Mouse (Mus musculus) CD4-positive, CD25-positive, alpha-beta regulatory T cell, adult 2 months (primary cell): ENCODE measurements around the gene 1700020N01Rik.

Source experiments
- DNase-seq: peaks from one replicate; pipeline ENCODE4 v3.0.0-alpha.2; 2012; ENCODE audit warnings: low read depth, low spot score

The 1700020N01Rik gene

DNA sequence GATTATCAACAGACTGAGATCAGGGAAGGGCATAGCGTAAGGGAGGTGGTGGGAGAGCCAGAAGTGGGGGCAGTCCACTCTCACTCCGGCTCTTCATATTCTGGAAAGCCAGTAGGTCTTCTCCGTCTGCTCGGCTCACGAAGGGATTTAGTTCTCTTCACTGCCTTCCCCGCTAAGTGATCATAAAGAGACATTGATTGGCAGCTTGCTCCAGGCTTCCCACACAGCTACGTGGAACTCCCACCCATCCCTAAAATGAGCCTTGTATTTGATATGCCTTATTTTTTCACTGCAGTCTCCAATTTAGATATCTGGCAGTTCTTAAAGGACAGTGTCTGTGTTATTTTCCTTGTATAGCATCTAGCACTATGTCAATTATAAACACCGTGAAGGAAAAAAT lies 11.5 kb downstream of the 1700020N01Rik start:
- no peak for DNase-seq

DNA sequence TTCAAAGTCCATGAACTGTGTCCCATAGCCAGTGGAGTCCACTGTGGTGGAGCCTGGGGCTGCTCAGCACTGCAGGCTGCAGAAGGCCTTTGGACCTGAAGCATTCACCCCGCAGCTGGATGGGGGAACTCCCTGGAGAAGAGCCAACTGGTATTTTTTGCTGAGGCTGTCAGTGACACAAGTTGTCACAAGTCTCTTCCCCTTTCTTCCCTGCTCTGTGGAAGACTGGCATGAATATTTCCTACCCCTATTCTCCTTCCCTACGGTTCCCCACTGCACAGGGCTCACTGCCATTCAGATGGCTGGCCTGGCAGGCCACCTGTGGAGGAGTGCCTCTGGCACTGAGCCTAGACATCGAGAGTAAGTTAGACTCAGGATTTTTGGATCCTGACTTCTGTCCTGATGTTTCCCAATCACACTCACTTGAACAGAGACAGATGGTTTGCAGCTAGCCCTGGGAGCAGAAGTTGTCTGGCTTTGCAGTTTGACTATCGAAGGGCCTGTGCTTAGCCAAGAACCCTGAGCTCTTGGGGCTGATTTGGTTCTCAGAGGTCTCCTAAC lies 12.1 kb downstream of the 1700020N01Rik start:
- DNase-seq, result no peak

DNA sequence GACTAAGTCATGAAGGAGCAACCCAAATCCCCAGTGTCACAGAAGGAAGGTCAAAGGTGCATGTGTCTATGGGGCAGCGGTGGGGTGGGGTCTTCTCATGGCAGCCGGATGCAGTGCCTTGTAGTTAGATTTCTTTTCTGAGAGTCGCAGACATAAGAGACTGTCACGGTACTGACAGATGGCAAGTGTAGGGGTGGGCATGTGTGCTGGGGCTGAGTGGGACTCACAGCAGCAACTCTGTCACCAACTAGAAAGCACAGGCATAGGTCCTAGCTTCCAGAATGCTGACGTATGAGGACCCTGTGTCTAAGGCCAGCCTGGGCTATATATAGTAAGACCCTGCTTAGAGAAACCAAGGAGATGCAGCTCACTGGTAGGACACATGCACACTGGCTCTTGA lies 12.7 kb downstream of the 1700020N01Rik start:
- no peak for DNase-seq

DNA sequence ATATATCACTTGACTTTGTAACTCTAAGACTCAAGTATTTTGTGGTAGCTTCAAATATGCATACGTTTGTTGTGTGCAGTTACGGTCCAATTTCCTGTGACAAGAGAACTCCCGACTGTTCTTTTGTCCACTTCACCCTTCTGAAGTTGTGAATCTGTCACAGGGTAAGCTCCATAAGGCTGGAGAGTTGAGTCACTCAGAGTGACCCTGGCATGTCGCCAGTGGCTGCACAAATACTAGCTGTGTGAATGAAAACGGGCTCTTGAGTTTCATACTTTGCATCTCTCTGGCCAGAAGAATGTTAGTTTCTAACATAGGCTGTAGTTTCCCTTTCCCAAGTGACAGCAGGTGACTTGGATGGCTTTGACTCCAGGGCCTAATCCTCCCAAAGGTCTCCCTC lies 14.0 kb downstream of the 1700020N01Rik start:
- DNase-seq, result no peak

DNA sequence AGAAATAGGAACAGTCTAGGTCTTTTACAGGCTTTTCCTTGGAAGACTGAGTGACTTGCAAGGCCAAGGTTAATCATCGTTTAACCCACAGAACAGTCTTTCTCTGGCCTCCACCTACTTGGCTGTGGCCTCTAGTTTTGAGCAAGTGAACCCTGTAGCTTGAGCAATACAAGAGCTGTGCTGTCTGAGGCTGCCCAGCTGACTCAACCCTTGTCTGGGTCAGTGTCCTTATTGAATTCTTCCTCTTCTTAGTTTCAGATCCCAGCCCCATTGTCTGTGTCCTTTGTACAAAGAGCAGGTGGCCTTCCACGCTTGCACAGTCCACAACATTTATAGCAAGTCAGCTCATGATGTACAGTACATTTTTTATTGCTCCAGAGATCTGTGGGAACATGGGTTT lies 16.6 kb downstream of the 1700020N01Rik start:
- DNase-seq, result no peak

DNA sequence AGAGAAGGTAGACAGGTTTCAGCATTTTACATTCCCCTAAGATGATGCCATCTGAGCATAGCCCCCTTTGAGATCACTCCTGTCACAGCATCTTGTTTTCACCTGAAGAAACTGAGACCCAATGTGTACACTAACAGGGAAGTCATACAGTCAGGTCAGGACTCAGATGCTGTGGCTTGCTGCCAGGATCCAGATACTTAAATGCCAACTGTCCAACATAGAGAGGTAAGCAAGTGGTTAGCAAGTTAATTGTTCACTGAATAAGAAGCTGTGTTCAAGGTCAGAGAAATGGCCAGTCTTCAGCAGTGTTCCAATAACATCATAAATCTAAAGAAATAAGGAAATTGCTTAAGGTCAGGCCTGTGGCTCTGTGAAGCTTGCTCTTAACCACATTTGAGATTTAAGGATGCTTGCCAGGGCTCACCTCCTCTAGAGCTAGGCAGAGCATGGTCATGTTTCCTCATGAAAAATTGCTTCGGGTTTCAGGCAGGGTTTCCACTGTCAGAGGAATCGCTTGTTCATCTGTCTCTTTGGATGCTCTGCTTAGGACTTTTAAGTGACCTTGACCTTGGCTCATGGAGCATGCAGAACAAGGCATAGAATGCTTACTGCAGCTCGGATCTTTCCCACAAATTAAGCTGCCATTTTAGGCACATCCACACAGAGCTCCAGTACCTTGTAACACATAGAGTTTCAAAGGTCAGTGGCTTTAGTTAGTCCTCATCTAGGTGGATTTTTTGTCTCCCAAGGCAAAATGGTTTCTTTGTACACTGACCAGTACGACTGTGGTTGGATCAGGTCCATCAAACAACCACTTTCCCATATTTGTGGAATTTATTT lies 20.3 kb downstream of the 1700020N01Rik start:
- DNase-seq, result no peak

DNA sequence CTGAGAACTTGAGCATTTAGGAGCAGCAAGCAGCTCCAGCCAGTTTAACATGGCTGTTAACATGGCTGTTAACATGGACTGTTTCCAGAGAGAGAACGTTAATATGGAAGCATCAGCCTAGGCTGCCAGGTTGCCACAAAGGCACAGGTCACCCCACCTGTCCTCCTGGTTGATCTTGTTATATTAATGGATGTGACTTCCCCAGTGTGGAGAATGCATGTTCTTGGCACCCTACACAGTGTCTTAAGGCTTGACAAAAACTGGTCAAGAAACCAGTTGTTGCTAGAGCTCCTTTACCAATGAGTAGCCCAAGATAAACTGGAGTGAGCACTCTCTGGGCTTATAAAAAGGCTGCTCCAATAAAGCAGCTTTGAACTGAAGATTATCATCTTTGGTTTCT lies 21.6 kb downstream of the 1700020N01Rik start:
- DNase-seq, result no peak

DNA sequence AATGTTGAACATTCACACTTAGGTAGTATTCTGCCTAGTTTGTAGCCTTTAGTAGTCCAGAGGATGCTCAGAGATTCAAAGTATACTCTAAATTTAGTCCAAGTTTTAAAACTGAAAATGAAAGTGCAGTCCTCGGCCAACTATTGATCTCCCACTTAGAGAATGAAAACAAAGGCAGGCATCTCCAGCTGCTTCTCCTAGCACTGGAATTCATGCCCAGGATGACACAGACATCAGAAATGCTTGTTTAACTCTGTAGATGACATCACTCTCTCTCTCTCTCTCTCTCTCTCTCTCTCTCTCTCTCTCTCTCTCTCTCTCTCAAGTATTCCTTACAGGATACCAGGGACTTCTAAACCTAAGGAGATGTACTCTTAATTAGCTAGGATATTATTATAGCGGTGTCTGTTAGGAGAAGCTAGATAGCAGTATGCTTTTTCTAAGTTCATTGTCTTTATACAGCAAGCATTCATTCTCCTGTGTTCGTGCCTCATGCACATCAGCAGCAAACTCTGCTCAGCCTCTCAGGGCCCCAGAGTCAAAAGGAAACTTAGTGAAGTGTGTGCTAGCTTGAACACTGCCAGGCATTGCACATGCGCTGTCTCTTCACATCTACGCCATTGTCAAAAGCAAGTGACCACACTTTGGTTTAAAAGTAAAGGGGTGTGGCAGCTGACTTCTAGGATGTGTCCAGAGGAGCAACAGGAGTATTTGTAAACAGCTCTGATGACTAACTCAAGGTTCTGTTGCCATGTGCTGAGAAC lies 26.0 kb downstream of the 1700020N01Rik start:
- peak; percentile 48 for DNase-seq

DNA sequence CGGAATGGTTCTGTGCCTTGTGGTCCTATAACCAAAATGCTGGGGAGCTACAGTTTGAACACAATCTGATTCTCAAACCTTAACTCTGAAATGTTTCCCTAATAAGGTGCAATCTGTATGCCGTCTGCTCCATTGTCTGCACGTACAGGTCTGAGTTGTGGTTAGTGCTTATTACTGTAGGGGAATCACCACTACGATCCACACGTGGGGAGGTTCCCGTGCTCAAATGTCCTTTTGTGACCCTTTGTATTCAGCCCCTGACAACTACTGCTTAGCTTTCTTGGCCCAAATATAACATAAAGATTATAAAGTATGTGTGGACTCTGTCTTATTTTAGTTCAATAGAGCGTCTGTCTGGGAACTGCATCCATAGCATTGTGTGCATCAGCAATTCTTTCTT lies 29.1 kb downstream of the 1700020N01Rik start:
- no peak for DNase-seq

DNA sequence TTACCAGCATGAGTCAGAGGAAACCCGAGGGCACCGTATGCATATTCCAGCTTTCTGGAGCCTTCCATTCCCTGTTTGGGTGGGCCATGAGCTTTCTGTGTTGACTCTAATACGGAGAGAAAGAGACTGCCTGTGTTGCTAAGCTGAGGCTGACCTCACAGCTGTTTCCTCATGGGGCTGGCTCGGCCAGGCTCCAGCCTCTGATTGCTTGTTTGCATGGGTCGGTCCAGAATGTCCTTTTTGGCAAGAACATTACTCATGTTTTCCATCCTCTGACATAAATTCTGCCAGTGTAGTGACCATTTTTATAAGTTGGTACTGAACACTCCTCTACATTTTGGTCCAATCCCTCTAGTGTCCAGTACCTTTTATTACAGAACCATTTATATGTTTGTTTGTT lies 35.6 kb downstream of the 1700020N01Rik start:
- no peak for DNase-seq

DNA sequence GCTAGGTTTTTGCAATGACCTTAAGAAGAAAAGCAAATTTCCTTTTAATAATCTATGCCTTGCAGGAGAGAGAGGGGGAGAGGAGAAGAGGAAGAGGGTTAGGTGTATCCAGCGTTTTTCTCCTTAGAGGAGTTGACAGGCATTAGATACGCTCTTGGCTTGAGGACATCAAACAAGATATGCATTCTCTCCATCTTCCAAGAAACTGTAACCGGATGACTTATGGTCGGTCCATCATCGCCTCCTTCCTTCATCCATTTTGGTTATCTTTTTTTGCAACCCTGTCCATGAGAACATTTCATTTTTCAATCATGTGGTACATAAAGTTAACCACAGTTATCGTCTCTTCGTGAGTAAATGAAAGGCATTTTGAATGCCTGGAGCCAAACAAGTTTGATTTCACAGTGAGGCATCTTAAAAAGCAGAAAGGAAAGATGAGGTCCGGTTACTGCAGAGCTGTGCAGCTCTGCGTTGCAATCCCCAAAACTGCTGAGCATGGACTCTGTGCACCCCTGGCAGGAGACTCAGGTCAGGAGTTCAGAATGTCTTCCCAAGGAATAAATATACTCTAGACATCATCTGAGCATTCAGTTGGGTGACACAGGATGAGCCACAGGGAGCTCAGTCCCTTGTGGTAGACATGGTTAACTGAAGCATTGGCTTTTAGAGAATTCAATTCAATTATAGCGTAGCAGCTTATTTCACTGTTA lies 36.2 kb downstream of the 1700020N01Rik start:
- DNase-seq, result no peak

DNA sequence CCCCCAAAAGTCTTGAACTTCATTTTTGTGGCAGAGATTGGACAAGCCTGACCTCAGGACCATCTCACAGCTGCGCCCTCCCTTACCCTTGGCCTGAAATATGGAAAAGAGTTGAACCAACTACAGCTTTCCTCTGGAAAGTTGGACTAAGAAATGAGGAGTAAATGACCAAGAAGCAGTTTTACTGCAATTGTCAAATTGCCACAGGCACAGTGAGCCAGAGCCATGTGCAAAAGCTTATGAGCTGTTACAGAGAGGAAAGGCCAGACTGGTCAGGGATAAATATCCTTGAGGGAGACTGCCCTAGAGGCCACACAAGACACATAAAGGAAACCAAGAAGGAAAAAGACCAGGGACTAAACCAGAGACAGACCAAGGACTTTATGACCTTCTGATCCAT lies 38.5 kb downstream of the 1700020N01Rik start:
- DNase-seq, result no peak

DNA sequence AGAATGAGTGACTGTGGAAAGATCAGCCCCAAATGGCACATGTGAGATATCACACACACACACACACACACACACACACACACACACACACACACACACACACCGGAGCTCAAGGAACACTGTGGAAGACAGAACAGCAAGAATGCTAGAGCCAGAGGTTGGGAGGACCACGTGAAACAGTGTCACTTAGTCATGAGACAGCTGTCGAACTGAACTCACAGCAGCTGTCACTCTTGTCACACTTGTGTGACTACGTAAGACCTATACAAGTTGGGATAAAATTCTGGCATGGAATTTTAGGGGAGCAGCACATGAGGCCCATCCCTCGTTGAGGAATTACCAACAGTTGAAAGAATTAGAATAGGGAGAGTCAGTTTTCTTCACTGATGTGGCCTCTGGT lies 39.7 kb downstream of the 1700020N01Rik start:
- DNase-seq, result no peak

DNA sequence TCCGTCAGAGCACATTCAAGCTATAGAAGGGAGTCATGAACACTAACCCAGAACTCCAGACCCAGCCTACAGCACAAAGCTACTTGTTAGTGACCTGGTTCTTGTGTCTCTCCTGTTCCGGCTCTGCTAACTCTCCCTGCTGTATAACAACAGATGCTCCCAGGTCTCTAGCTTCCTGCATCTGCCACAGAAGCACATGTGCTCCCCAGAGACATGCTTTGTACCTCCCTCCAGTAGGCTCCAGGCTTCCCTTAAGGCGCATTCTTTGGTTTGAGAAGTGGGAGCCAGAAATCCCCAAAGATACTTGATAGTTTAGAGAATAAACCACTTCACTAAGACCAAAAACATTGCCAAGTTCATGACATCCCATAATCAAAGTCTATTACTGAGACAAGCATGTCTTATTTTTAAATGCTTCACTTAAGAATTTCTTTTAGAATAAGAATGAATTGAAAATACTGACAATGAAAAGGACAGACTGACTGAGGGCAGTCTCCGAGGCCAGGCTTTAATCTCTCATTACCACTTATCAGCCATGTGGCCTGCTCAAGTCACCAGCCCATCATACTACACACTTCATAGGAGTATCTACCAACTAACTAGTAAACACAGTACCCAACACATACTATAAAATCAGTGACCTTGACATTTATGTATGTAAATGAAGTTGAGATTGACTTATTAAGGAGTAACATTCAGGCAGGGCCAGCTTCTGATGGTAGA lies 43.2 kb downstream of the 1700020N01Rik start:
- no peak for DNase-seq

DNA sequence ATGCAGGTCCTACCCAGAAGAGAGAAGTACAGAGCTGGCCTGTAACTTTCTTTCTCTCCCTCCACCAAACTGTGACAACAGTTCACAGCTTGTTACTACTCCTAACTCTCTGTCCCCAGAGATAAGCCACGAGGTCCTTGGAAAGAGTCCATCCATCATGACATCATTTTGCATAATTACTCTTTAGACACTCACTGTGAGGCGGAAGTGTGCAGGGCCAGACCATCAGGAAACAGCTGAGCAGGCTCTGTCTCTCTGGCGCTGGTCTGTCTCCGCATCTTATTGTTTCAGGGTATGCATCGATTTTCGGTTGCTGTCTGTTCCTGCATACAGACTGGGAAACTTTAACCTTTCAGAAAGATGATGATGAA lies 43.8 kb downstream of the 1700020N01Rik start:
- DNase-seq, result no peak

DNA sequence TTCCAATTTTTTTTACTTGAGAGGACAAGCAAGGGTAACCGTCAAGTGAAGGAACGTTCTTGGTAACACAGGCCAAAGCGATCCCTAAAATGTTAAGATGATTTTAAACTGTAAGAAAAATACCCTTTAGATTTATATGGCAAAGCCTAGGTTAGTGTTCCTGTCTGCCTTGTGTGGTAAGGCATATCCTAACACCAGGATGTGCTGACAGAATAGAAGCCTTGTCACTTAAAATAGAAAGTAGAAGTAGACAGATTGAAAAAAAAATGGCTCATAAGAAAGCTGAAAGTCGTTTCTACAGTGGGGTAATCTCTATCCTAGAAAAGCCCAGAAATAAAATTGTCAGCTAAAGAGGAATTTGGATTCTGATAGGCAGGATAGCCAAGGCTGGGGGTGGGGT lies 58.4 kb downstream of the 1700020N01Rik start:
- no peak for DNase-seq

DNA sequence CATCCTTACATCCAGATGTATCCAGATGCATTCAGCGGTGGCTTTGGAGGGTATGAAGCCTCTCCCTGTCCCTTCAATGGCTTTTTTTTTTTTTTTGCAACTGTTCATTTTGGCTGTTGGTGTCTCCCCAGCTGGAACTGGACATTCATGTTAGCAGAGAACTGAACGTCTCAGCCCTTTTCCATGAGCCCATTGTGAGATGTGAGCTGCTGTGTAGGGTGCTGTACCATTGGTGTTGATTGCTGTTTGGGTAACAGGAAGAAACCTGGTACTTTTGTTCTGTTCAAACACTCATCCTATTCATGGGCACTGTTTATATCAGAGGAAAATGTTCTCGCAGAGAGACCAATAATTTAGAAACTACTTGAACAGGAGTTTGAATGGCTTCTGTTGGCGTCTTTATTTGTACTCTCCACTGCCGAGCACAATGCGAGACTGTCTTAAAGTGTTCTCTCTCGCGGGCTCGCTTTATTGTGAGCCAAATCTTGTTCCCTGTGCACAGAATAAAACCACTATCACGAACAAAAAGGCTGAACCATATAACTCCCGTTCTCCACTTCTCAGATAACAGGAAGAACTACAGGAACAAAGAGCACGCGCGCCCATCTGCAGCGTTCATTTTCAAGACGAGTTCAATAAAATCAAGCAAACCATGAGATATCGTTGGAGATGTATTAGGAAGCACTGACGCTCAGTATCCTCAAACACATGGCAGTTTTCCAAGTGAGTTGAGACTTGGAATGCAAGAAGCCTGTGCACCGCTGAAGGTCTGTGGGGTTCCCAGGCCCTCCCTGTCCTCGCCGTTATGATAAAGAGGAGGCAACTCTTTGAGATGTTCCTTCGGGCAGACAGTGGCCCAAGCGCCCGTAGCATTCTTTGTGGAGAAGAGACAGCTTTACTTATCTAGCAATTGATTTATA lies 59.7 kb downstream of the 1700020N01Rik start:
- DNase-seq, result no peak

DNA sequence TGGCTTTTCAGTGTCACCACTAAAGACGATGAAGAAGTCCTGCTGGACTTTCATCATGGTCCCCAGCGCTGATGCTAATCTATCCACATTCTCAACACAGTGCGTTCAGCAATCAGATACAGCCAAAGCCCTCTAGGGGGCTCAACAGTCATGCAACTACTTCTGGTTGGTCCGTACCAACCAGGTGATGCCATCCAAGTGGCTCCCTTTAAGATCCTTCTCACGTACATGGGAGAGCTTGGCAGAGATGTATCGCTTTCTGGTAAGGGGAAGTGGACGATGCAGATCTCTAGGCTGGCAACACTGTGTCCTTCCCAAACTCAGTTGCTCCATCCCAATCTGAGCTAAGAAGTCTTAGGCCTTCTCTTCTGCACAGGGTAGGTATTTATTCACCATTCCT lies 60.5 kb downstream of the 1700020N01Rik start:
- peak; percentile 10 for DNase-seq

DNA sequence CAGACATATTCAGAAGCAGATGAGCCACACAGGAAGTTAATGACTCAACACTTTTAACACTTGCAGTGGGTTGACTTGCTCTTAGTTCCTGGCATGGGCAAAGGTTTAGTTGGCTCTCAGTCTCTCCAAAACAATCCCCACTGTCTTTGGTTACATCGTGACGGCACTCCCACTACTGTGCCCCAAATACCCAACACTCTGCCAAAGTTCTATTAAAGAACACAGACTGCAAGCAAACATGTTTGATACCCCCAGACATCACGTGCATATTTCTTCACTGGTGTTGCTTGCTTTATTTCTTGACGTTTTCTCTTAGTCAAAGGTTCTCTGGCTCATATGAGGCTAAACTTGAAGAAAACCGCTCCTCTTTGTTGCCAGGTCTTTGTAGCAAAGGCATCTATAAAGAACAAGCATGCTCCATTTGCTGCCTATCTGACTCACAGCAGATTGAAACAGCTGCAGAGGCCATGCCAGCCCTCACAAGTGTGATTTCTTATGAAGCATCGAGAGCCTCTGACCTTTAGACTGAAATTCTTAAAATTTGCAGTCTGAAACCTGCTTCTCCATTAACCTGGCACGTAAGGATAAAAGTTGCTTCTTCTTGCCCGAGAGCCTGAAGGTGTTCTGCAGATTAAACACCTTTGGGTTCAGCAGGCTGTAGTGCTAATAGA lies 66.8 kb downstream of the 1700020N01Rik start:
- peak; percentile 7 for DNase-seq

DNA sequence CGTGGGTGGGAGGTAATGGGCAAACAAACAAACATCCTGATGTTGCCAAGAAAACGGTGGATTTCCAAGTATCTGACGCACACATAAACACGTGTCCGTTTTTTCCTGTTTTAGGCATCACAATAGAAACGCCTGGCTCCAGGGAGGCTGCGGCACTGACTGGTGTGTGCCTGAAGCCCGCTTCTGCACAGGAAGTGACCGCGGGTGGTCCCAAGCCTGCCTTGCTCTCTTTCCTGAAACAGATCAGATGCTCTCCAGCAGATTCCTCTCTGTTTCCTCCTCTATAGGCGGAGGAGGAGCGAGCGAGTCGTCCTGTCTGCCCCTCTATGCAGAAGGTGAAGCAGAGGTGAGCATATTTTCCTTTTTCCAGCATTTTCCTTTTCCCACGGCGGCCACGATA lies 76.0 kb downstream of the 1700020N01Rik start:
- no peak for DNase-seq
